Mouse (Mus musculus) erythroblast, embryonic 14.5 days (primary cell): ENCODE measurements around the gene Ccdc162. TPM values are rescaled to one million over a fixed set of nuclear protein-coding genes. Genes with fewer than 3 reads are reported as not detected.

ENCODE experiments used
- H3K27me3 ChIP-seq: 2 replicates; pipeline ENCODE4 v1.6.1; 2012; ENCODE audit warnings: inconsistent platforms; ENCODE audit not compliant: control insufficient read depth
- H3K36me3 ChIP-seq: 2 replicates; pipeline ENCODE4 v1.6.1; 2012; ENCODE audit warnings: mild to moderate bottlenecking, inconsistent platforms; ENCODE audit not compliant: control insufficient read depth
- H3K4me1 ChIP-seq: 2 replicates; pipeline ENCODE4 v1.6.1; 2012; ENCODE audit warnings: inconsistent platforms; ENCODE audit not compliant: control insufficient read depth
- H3K4me3 ChIP-seq: replicated peaks from 2 replicates; pipeline ENCODE3; 2012; ENCODE audit warnings: moderate library complexity, mild to moderate bottlenecking, inconsistent platforms
- H3K9me3 ChIP-seq: 2 replicates; pipeline ENCODE4 v1.6.1; 2012; ENCODE audit warnings: low read length, inconsistent platforms, mixed read lengths; ENCODE audit not compliant: control insufficient read depth
- GATA1 ChIP-seq: IDR thresholded peaks from 2 replicates; pipeline ENCODE4 v1.6.1; 2012; ENCODE audit warnings: low read length, inconsistent platforms, mixed read lengths
- TAL1 ChIP-seq: IDR thresholded peaks from 3 replicates; pipeline ENCODE4 v1.6.1; 2012; ENCODE audit warnings: low read length, inconsistent platforms, mixed read lengths
- polyA plus RNA-seq: library from polyadenylated mRNA; stranded (reverse); fragments of >175 nt; gene quantifications from 2 replicates; pipeline ENCODE4 v1.2.3, GENCODE M21; 2012

The Ccdc162 gene
- polyA plus RNA-seq, 1 experiment = not detected

DNA sequence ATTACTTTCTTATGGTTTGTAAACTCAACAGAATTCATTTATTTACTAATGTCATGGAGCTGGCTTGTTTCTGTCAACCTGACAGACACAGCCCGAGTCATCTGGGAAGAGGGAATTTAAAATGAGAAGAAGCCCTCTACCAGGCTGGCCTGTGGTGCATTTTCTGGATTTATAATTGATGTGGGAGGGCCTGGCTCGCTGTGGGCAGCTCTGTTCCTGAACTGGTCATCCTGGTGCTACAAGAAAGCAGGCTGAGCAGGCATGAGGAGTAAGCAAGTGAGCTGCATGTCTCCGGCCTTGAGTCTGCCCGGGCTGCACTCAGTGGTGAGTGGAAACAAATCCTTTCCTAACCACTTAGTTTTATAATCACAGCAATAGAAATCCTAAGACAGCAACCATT, 27.6 kb upstream of the Ccdc162 start:
- peaks cover 41% of the 10 kb centered on the region for H3K36me3 ChIP-seq
- no peaks in the 10 kb centered on the region for H3K9me3 ChIP-seq
- no peaks in the 10 kb centered on the region for H3K4me1 ChIP-seq
- no peak overlapping the region for H3K4me3 ChIP-seq
- no peak for TF ChIP-seq TAL1
- TF ChIP-seq GATA1 = no peak
- H3K27me3 ChIP-seq = no peaks in the 10 kb centered on the region

DNA sequence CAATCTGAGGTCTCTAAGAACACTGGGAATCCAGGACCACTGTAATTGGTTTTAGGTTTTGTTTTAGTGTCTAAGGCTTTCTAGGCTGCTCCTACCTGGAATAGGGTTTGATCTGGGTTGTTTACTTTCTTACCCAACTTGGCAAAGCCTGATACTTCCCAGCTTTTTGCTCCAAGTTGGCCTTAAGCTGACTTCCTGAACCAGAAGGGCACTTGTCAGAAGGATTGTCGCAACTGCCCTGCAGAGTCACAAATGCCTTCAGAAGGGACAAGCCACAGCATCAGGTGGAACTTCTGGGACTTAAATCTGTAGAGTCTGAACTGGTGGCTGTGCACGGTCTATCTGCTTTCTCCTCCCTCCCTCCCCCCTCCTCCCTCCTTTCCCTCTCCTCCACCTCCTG, 23.8 kb upstream of the Ccdc162 start:
- peaks cover 70% of the 10 kb centered on the region for H3K36me3 ChIP-seq
- H3K9me3 ChIP-seq = no peaks in the 10 kb centered on the region
- no peaks in the 10 kb centered on the region for H3K27me3 ChIP-seq
- no peak overlapping the region for H3K4me3 ChIP-seq
- TF ChIP-seq TAL1 = no peak
- TF ChIP-seq GATA1 = no peak
- no peaks in the 10 kb centered on the region for H3K4me1 ChIP-seq

DNA sequence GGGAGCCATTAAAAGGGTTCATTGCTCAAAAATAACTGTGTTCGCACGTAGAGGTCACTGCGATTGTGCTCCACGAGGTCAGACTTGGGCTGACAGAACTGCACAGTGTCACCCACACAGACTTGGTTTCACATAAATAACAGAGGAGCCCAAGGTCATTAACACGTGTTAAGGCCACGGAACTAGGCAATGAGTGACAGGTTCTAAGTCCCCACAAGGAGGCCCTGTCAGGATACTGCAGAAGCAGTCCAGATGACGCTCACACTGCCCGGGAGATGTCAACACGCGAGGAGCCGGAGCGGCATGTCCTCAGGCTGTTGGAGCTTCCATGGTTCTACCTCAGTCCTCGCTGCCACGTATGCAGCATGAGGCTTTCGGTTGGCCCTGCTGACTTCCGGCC, 20.8 kb upstream of the Ccdc162 start:
- H3K4me3 ChIP-seq = no peak overlapping the region
- TF ChIP-seq GATA1 = no peak
- no peaks in the 10 kb centered on the region for H3K4me1 ChIP-seq
- peaks cover 62% of the 10 kb centered on the region for H3K36me3 ChIP-seq
- no peaks in the 10 kb centered on the region for H3K9me3 ChIP-seq
- no peaks in the 10 kb centered on the region for H3K27me3 ChIP-seq

DNA sequence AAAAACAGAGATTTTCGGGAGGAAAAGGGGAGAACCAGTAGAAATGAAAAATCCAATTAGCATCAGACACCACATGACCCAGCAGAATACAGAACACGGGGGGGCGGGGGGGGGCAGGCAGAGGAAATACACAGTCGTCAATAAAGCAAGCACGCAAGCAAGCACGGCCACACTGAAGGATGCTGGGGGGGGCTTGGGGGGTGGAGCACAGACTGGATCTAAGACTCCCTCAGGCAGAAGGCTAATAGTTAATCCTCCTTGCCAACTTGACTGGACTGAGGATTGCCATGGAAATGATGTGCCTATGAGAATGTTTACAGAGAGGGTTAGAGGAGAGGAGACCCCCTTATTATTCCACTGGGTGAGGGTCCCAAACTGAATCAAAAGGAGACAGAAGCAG, 19.0 kb upstream of the Ccdc162 start:
- no peak for TF ChIP-seq TAL1
- no peak for TF ChIP-seq GATA1
- Histone ChIP-seq H3K9me3 (no peaks in the 10 kb centered on the region), H3K4me1 (no peaks in the 10 kb centered on the region), H3K27me3 (no peaks in the 10 kb centered on the region), H3K4me3 (no peak overlapping the region), H3K36me3 (peaks cover 56% of the 10 kb centered on the region)

DNA sequence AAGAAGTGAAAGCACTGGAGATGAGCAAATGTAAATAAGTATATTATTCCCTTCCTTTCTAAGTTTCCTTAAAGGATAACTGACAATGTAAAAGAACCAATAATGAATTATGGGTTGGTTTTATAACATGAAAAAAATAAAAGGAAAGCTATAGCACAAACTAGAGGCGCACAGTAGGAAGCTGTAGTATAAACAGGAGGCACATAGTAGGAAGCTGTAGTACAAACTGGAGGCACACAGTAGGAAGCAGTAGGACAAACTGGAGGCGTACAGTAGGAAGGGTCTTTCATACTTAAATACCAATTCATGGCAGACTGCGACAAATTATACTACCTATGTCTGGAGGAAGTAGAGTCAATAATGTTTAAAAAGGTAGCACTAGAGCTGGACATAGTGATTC, 16.8 kb upstream of the Ccdc162 start:
- no peak for TF ChIP-seq GATA1
- Histone ChIP-seq H3K4me1 (no peaks in the 10 kb centered on the region), H3K36me3 (peaks cover 61% of the 10 kb centered on the region), H3K9me3 (no peaks in the 10 kb centered on the region), H3K27me3 (no peaks in the 10 kb centered on the region), H3K4me3 (no peak overlapping the region)

- H3K36me3 ChIP-seq = peaks cover 59% of the 10 kb centered on the region
- peaks cover 5% of the 10 kb centered on the region for H3K9me3 ChIP-seq
- H3K4me3 ChIP-seq = no peak overlapping the region
- TF ChIP-seq TAL1 (no peak), GATA1 (no peak)
- no peaks in the 10 kb centered on the region for H3K27me3 ChIP-seq
- H3K4me1 ChIP-seq = no peaks in the 10 kb centered on the region
Observed at GRCm38 (mm10) chr10:41731932-41732331, 15.5 kb upstream of the Ccdc162 start.

GRCm38 (mm10) chr10:41730746-41731145, 14.3 kb upstream of the Ccdc162 start:
- no peak overlapping the region for H3K4me3 ChIP-seq
- H3K4me1 ChIP-seq = no peaks in the 10 kb centered on the region
- peaks cover 58% of the 10 kb centered on the region for H3K36me3 ChIP-seq
- H3K27me3 ChIP-seq = no peaks in the 10 kb centered on the region
- H3K9me3 ChIP-seq = peaks cover 5% of the 10 kb centered on the region
- TF ChIP-seq TAL1 (no peak), GATA1 (no peak)

DNA sequence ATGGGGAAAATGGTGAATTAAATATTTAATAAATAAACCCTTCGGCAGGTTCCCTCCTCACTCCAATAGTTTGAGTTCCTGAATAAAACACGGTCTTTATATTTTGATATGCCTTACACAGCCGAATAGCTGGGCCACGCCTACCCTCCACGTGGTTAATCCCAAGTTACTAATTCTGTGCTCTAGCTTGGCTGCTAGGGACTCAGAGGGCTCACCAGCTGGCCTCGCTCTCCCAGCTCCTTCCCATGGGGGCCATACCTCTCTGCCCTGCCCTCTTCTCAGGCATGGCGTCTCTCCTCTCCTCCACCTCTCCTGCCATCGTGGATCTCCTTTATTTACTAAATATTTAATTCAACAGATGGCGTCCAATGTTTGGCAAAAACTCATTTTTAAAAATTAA, 9.8 kb upstream of the Ccdc162 start:
- Histone ChIP-seq H3K4me1 (no peaks in the 10 kb centered on the region), H3K27me3 (no peaks in the 10 kb centered on the region), H3K4me3 (no peak overlapping the region), H3K9me3 (peaks cover 5% of the 10 kb centered on the region), H3K36me3 (peaks cover 60% of the 10 kb centered on the region)
- TF ChIP-seq TAL1 (no peak), GATA1 (no peak)

- Histone ChIP-seq H3K36me3 (peaks cover 30% of the 10 kb centered on the region), H3K27me3 (no peaks in the 10 kb centered on the region), H3K4me3 (no peak overlapping the region), H3K9me3 (no peaks in the 10 kb centered on the region), H3K4me1 (no peaks in the 10 kb centered on the region)
- TF ChIP-seq TAL1 (no peak), GATA1 (no peak)
Observed at GRCm38 (mm10) chr10:41719587-41719986, 3.2 kb upstream of the Ccdc162 start.

GRCm38 (mm10) chr10:41715557-41715956, 877 bp downstream of the Ccdc162 start:
- Histone ChIP-seq H3K4me3 (no peak overlapping the region), H3K9me3 (no peaks in the 10 kb centered on the region), H3K36me3 (peaks cover 10% of the 10 kb centered on the region), H3K4me1 (no peaks in the 10 kb centered on the region), H3K27me3 (no peaks in the 10 kb centered on the region)
- TF ChIP-seq GATA1 = no peak
- TF ChIP-seq TAL1 = no peak
